Mouse (Mus musculus) lung, adult 2 months (tissue): ENCODE measurements at regions not wholly inside any gene's neighbourhood (a gene's known extent, or its start where the extent isn't known, plus 50 kb on each side); places are given as distances from the start of the nearest gene placed in this dataset.

ENCODE experiments used
- CTCF ChIP-seq: fragments of 200-500 bp; IDR thresholded peaks from 2 replicates; pipeline ENCODE4 v1.5.1; 2011; ENCODE audit warnings: mild to moderate bottlenecking, low read length, control low read depth; ENCODE audit not compliant: insufficient read depth
- POLR2A ChIP-seq: fragments of 200-500 bp; IDR thresholded peaks from 2 replicates; pipeline ENCODE4 v1.6.1; 2011; ENCODE audit warnings: low read depth, mild to moderate bottlenecking, control low read depth, low read length, borderline replicate concordance; ENCODE audit errors: extremely low read depth

DNA sequence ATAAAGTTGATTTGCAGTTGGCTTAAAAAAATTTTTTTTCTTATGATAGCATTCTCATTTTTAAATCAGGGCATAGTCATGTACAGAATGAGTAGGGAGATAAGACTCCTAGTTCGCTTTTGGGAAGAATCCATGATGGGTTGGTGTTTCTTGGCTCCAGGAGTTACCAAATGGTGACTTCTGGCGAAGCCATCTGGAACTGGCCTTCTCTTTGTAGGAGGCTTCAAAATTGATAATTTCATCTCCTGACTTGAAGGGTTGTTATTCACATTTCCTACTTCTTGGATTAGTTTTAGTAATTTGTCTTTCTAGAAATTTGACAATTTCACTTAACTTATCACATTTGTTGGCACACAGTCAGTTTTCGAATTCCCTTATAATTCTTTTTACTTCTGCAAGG lies 218.5 kb upstream of the Gjb5 start:
- TF ChIP-seq CTCF = no peak
- no peak for TF ChIP-seq POLR2A
